Mouse (Mus musculus) kidney, postnatal 4 days (tissue): ENCODE measurements at regions not wholly inside any gene's neighbourhood (a gene's known extent, or its start where the extent isn't known, plus 50 kb on each side); places are given as distances from the start of the nearest gene placed in this dataset.

Source experiments
- DNase-seq, 2 experiments: peaks; one replicate each; pipeline ENCODE4 v3.0.0; 2021; ENCODE audit warnings: mixed read lengths in 2 of 2

DNA sequence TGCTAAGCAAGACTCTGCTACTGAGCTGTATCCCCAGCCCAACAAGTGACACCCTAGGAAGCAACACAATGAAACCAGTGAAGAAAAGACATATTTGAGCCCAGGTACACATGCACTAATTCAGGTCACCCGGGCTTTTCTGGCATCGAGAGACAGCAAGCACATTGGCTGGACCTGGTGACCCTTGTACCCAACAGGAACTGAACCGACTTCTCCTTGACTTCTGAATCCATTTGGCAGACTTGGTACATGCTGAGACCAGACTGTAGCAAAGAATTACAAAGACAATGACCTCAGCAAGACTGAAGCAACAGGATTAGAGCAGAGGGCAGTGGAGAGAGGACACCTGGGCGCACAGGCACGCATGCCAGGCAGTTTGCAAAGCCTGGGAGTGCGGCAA, 79.1 kb downstream of the Sema4f start:
- no peak for DNase-seq

GRCm38 (mm10) chr6:82856218-82856617, 82.0 kb upstream of the Hk2 start:
- no peak for DNase-seq

DNA sequence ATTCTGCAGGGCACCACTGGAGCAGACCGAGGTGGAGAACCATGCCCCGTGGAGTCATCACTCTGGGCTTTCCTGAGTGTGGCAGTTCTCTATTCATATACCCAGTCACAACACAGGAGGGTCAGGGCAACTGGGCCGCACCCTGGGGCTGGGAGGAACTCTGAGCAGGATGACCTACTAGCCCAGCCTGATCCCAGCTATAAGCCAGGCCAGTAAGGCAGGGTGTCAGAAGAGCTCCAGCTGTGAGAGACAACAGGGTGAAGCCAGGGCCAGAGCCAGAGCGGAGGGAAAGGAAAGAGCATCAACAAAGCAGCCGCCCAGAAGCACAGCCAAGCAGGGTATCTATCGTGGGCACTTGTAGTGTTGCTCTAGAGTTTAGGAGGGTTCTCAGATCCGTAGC, 81.1 kb upstream of the Hk2 start:
- peak in 1 of 2 experiments; percentile 9 for DNase-seq

DNA sequence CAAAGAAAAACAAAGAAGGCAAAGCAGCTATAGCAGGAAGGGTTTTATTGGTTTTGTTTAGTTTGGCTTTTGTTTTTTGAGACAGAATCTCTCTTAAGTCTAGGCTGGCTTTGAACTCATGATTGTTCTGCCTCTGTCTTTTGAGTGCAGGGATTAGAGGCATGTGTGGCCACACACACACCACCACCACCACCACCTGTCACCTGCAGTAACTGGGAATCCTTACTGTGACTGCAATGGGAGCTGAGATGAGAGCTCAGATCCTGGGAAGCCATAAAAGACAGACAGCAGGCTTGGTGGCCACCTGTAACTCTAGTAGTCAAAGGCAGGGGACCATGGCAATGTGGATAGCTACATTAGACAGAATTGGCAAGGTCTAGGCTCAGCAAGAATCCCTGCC, 80.5 kb upstream of the Hk2 start:
- DNase-seq: no peak

- DNase-seq: peak in 1 of 2 experiments; percentile 15
These were observed 80.1 kb upstream of the Hk2 start for GRCm38 (mm10) chr6:82854338-82854737.

DNA sequence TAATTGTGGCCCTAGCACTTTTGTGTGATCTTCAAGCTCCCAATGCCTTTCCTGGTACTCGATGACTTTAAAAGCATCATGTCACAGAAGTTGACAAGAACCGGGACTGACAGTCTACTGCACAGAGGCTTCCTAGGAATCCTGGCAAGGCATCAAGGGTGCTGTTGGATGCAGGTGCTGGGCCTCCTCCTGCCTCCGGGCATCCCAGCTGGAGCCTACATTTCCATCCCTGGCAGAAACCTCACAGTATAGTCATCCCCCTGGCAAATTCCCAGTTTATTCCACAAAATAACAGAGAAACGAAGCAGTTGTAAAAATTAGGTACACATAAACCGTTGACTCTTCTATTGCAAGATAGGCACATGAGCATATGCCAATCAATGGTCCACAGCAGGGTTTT, 78.8 kb upstream of the Hk2 start:
- no peak for DNase-seq

GRCm38 (mm10) chr6:82850556-82850955, 76.3 kb upstream of the Hk2 start:
- no peak for DNase-seq

DNA sequence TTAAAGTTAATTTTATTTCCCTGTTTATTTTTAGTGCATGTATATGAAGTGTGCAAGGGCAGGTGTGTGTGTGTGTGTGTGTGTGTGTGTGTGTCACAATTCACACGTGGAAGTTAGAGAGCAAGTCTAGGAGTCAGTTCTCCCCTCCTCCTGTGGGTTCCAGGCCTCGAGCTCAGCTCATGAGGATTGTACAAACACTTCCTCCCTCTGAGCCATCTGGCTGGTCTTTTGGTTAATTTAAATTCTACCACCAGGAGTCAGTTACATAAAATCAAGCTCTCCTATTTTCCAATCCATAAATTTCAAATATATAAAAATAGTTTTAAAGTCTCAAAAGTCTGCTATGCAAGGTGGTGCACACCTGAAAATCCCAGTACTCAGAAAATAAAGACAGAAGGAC, 73.3 kb upstream of the Hk2 start:
- no peak for DNase-seq

DNA sequence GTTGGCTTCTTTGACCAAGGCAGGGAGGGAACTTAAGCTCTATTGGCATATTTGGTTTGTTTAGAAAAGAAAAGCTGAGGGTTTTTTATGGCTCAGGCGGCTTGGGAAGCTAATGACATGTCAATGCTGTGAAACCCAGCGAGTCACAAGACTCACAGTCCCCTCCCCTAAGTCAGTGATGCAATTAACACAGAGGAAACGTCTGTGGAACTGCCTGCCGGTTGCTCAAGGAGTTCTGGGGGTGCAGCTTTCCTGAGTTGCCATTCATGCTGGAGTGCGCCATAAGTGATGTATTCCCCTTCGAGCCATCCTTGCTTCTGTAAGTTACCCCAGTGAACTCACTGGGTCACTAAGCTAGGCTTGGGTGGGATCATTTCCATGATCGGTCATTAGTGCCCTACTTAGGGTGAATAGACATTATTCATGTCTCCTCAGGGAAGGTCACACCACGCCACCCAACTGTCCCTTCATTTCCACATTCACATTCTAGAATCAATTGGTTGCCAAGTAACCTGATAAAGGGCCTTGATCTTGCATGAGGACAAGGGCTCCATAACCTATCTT, 72.4 kb upstream of the Hk2 start:
- no peak for DNase-seq

- DNase-seq: peak; percentile 36 to 38
These were observed 70.2 kb upstream of the Hk2 start for GRCm38 (mm10) chr6:82844432-82844831.

DNA sequence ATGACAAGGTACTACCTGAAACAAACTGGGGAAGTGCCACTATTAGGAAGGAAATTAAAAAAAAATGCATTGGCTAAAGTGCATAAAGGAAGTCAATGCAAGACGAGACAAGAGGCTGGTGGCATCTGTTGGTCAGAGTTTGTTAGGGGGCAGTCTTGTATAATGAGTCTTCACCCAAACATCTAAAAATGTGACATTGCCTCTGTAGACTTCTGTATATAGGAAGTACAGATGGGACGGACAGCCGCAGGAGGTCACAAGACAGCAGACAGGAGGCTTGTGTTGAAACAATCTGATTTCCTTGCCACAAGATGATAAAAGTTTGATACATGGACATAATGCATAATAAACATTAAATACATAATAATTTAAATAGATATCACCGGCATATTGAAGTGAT, 69.6 kb upstream of the Hk2 start:
- no peak for DNase-seq

DNA sequence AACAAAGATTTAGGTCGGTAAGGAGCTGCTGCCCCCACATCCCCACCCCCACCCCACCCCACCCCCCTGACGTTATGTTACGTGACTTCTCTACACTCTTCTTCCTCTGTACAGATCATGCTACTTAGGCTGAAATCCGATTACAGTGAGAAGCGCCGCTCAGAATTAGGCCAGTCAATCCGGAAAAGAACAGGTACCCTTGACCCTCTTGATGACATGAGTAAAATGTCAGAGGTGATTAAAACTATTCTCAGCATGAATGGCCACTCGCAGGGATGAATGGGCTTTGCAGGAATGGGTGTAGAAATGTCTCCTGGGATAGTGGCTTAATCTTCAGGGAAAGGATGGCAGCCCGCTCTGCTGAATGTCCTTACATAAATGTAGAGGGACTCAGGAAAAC, 63.0 kb upstream of the Hk2 start:
- no peak for DNase-seq

- DNase-seq: peak; percentile 15 to 43
These were observed 61.2 kb upstream of the Hk2 start for GRCm38 (mm10) chr6:82835222-82836064.

- no peak for DNase-seq
These were observed 59.6 kb upstream of the Hk2 start for GRCm38 (mm10) chr6:82833867-82834266.

GRCm38 (mm10) chr6:82831211-82831610, 57.0 kb upstream of the Hk2 start:
- DNase-seq: peak in 1 of 2 experiments; percentile 7

DNA sequence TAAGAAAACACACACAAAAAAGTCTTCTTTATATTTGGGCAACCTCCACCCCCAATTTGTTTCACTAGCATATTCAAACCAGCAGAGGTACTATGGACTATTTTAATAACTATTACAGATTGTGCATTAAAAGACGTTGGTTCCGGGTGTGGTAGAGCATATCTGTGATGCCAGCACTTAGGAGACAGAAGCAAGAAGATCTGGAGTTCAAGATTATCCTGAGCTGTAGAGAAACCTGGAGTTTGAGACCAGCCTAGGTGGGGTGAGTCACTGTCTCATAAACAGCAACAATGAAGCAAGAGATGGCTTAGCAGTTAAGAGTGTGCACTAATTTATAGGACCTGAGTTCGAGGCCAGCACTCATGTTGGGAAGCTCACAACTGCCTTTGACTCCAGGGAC, 50.4 kb upstream of the Hk2 start:
- DNase-seq: no peak

GRCm38 (mm10) chr6:82824240-82824639, 50.0 kb upstream of the Hk2 start:
- peak in 1 of 2 experiments; percentile 7 for DNase-seq
